Mouse (Mus musculus) myocyte (in vitro differentiated cells): ENCODE data around the gene Serpini1.

Source experiments
- MAX ChIP-seq: IDR thresholded peaks from one replicate; pipeline ENCODE4 v1.6.1; 2011; ENCODE audit warnings: low read depth, mild to moderate bottlenecking, control low read depth
- POLR2AphosphoS2 ChIP-seq: IDR thresholded peaks from one replicate; pipeline ENCODE4 v1.6.1; 2011; ENCODE audit warnings: low read depth, control low read depth; ENCODE audit not compliant: insufficient read length
- REST ChIP-seq: IDR thresholded peaks from one replicate; pipeline ENCODE4 v1.6.1; 2011; ENCODE audit warnings: mild to moderate bottlenecking, control low read depth, moderate library complexity; ENCODE audit not compliant: insufficient read depth, insufficient read length

GRCm38 (mm10) chr3:75633221-75633620 lies 75.9 kb downstream of the Serpini1 start:
- TF ChIP-seq REST (no peak), POLR2AphosphoS2 (no peak), MAX (no peak)
